Mouse (Mus musculus): ENCODE results near the gene Rrp7a. TPM values are rescaled to one million over a fixed set of nuclear protein-coding genes. Genes with fewer than 3 reads are reported as not detected.

The Rrp7a gene
- polyA plus RNA-seq, 1 experiment from 2014 or later: 72.4 TPM

DNA sequence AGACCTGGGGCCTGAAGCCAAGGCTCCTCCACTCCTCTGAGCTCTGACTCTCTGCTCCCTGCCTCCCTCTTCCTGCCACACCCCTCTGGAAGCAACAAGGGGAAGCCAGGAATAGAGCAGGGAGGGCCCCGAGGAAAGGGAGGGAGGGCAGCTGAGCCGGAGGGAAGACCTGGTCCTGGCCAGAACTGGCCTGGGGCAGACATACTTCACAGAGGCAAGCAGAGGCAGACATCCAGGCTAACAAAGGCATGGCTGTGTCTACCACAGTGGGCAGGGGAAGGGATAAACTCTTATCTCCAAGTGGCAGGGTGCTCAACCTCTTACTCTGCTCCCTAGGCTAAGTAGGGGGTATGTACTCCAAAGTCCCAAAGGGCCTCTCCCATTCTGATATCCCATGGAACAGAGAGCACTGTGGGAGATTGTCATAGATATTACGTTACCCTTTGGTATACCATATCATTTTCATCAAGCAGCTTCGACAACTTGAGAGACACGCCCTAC lies 42.4 kb upstream of the Rrp7a start:
- H3K36me3 ChIP-seq: peaks cover 26% of the 10 kb centered on the region
- H3K27me3 ChIP-seq: no peaks in the 10 kb centered on the region
- H3K4me2 ChIP-seq (replicated peaks): no peak overlapping the region
- H3K9ac ChIP-seq (replicated peaks): no peak overlapping the region
- no peak overlapping the region for H3K4me3 ChIP-seq (replicated peaks)
- no peak overlapping the region for H3K27ac ChIP-seq
- no peaks in the 10 kb centered on the region for H3K9me3 ChIP-seq
- 70% methylated on average over 5 of the region's 5 CpGs for WGBS
- H3K4me1 ChIP-seq (replicated peaks): peaks cover 7% of the 10 kb centered on the region
- no peak for ATAC-seq

DNA sequence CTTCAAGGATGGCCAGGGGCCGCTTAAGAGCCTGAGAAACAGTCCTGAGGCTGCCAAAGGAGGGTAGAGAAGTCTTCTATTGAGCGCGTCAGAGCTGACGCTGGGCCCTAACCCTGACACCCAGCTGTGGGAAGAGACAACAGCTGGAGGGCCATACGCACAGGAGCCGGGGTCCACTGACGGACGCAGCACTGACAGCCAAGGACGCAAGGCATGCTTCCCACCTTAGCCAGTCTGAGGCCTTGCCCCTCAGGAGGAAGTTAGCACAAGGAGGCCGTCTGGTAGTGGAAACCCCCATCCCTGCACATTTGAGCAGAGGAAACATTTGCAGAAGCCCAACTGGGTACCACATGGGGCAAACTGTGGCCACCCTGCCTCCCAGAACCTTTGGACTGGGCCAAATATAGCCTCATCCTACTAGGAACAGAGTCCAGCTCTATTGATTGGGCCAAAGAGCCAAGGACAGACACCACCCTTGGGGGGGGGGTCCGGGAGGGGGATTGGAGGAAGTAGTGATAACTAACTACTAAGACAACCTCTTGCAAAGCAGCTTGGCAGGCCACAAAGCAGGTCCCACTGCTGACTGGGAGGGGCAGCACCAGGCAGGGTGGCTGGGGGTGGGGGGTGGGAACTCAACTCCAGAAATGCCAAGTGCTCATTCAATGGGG lies 40.4 kb upstream of the Rrp7a start:
- no peak overlapping the region for H3K4me3 ChIP-seq (replicated peaks)
- H3K27me3 ChIP-seq: no peaks in the 10 kb centered on the region
- no peaks in the 10 kb centered on the region; the same call in 1 of the 2 replicates for H3K4me1 ChIP-seq (replicated peaks)
- ATAC-seq: no peak
- H3K4me2 ChIP-seq (replicated peaks): no peak overlapping the region
- H3K27ac ChIP-seq: no peak overlapping the region
- 90% methylated on average over 11 of the region's 11 CpGs for WGBS
- H3K9me3 ChIP-seq: no peaks in the 10 kb centered on the region
- H3K9ac ChIP-seq (replicated peaks): no peak overlapping the region
- peaks cover 47% of the 10 kb centered on the region for H3K36me3 ChIP-seq

DNA sequence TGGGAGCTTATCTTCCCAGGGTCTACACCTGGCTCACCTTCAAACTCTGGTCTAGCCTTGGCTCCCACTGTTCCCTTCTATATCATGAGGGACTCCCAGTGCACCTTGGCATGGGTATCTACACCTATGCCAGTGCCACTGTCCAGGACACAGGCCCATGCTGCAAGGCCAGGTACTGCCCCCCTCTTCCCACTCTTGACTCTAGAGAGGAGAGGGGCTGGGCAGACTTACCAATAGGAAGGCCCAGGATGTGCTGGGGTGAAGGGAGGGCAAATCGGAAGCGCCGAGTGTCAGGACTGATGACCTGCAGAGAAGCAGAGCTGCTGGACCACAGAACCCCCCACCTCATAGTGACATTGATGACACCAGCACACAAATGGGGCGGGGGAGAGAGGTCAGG lies 39.4 kb upstream of the Rrp7a start:
- ATAC-seq: no peak
- Histone ChIP-seq H3K9ac (replicated peaks) (no peak overlapping the region), H3K4me2 (replicated peaks) (no peak overlapping the region), H3K27me3 (no peaks in the 10 kb centered on the region), H3K36me3 (peaks cover 56% of the 10 kb centered on the region), H3K4me3 (replicated peaks) (no peak overlapping the region), H3K27ac (no peak overlapping the region), H3K9me3 (no peaks in the 10 kb centered on the region; the same call in 1 of the 2 replicates), H3K4me1 (replicated peaks) (no peaks in the 10 kb centered on the region; the same call in 1 of the 2 replicates)
- WGBS: 91% methylated on average over 4 of the region's 4 CpGs

DNA sequence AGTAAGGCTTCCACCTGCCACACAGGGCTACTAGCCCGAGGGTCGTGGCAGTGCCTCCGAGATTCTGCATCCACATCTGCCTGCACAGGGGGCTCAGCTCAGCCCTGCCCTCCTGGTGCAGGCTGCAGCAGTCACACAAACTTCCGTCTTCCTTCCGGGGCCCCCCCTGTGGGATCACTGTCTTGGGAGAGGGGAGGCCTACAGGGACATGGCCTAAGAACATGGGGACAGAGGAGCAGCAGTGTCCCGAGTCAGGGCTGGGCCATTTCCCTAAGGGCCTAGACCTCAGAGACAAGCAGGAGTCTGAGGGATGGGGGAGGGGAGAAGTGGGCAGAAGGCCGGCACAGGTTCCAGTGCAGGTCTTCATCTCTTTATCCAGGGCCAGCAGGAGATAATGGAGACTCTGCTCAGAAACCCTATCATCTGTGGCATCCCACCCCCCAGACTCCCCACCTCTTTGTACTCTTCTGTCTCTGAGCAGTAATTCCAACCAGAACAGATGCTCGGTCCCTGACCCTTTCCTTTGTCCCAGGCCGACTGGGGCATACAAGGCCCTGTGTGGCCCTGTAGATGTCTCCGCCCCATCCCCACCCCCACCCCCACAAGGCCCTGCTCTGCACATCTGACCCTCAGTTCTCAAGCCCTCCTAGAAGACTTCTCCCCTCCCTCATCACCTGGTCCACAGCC lies 38.6 kb upstream of the Rrp7a start:
- H3K4me3 ChIP-seq (replicated peaks): no peak overlapping the region
- H3K27me3 ChIP-seq: no peaks in the 10 kb centered on the region
- no peak for ATAC-seq
- H3K27ac ChIP-seq: no peak overlapping the region
- peaks cover 63% of the 10 kb centered on the region for H3K36me3 ChIP-seq
- H3K4me1 ChIP-seq (replicated peaks): no peaks in the 10 kb centered on the region; the same call in 1 of the 2 replicates
- no peak overlapping the region for H3K4me2 ChIP-seq (replicated peaks)
- H3K9me3 ChIP-seq: no peaks in the 10 kb centered on the region; the same call in 1 of the 2 replicates
- 28% methylated on average over 10 of the region's 10 CpGs for WGBS
- H3K9ac ChIP-seq (replicated peaks): no peak overlapping the region; the same call in 1 of the 2 replicates

DNA sequence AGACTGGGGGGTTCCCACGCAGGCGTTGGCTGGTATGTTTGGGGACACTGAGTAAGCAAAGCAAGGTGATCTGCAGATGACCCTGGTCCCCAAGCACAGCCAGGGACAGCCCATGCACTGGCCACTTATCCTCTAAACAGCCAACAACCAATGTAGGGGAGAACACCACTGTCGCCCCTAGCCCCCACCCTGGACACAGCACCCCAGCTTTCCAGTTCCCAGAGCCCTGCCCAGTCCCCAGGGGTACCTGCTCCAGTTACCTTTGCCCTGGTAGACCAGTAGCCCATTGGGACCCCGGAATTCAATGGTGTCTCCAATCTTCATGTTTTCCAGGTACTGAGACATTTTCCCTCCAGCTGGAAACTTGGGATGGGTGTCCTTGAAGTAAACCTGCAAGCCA lies 38.0 kb upstream of the Rrp7a start:
- no peak overlapping the region for H3K9ac ChIP-seq (replicated peaks)
- WGBS: 89% methylated on average over 4 of the region's 4 CpGs
- no peak for ATAC-seq
- H3K27ac ChIP-seq: no peak overlapping the region
- no peak overlapping the region for H3K4me2 ChIP-seq (replicated peaks)
- H3K4me1 ChIP-seq (replicated peaks): no peaks in the 10 kb centered on the region; the same call in 1 of the 2 replicates
- H3K4me3 ChIP-seq (replicated peaks): no peak overlapping the region
- no peaks in the 10 kb centered on the region for H3K27me3 ChIP-seq
- H3K9me3 ChIP-seq: no peaks in the 10 kb centered on the region; the same call in 1 of the 2 replicates
- H3K36me3 ChIP-seq: peaks cover 69% of the 10 kb centered on the region

DNA sequence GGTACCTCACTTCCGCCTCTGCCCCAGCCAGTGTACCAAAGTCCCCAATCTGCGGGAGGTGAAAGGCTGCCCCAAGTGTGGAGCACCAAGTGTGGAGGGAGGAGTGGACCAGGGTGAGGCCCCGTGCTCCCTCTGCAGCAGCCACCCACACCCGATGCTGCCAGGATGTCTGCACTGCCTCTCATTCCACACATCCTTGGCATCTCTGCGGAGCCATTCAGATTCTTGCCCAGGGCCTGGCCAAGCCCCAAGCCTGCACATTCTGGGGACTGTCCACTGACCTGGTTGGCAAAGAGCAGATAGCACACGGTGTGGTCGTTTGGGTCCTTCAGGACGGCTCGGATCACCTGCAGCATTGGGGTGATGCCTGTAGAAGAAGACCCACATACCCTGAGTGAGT lies 37.2 kb upstream of the Rrp7a start:
- no peak overlapping the region for H3K4me2 ChIP-seq (replicated peaks)
- H3K36me3 ChIP-seq: peaks cover 68% of the 10 kb centered on the region

DNA sequence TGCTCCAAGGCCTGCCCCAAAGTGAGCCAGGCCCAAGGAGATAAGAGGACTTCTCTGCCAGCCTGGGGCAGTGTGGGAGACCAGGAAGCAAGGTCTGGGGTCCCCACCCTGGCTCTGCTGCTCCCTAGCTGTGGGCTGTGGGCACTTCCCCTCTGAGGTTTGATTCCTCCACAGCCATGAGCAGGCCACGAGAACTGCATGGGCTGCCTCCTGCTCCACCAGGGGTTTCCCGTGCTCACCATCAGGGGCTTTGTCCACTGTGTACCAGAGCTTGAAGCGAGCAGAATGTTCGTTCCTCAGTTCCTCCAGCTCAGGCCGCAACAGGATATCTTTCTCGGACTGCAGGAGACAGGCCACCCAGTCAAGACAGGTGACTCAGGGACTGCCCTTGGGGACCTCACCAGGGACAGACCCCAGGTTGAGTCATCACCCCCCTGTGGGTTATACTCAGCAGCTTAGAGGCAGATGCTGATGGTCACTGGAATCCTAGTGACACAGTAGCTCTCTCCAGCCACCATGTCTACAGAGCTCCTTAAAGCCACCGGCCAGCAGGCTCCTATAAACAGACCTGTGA lies 36.1 kb upstream of the Rrp7a start:
- no peak overlapping the region for H3K9ac ChIP-seq (replicated peaks)
- no peak overlapping the region for H3K4me2 ChIP-seq (replicated peaks)
- no peaks in the 10 kb centered on the region; the same call in 1 of the 2 replicates for H3K4me1 ChIP-seq (replicated peaks)
- WGBS: 96% methylated on average over 7 of the region's 7 CpGs
- H3K27me3 ChIP-seq: no peaks in the 10 kb centered on the region
- H3K4me3 ChIP-seq (replicated peaks): no peak overlapping the region
- H3K36me3 ChIP-seq: peaks cover 72% of the 10 kb centered on the region
- H3K27ac ChIP-seq: no peak overlapping the region
- no peaks in the 10 kb centered on the region; the same call in 1 of the 2 replicates for H3K9me3 ChIP-seq
- no peak for ATAC-seq

More for the DNA sequence above, 37.2 kb upstream of the Rrp7a start:
- no peaks in the 10 kb centered on the region; the same call in 1 of the 2 replicates for H3K9me3 ChIP-seq
- WGBS: 95% methylated on average over 9 of the region's 9 CpGs
- no peak overlapping the region for H3K9ac ChIP-seq (replicated peaks)
- H3K27me3 ChIP-seq: no peaks in the 10 kb centered on the region
- no peak overlapping the region for H3K4me3 ChIP-seq (replicated peaks)
- H3K27ac ChIP-seq: no peak overlapping the region
- no peaks in the 10 kb centered on the region; the same call in 1 of the 2 replicates for H3K4me1 ChIP-seq (replicated peaks)
- no peak for ATAC-seq

DNA sequence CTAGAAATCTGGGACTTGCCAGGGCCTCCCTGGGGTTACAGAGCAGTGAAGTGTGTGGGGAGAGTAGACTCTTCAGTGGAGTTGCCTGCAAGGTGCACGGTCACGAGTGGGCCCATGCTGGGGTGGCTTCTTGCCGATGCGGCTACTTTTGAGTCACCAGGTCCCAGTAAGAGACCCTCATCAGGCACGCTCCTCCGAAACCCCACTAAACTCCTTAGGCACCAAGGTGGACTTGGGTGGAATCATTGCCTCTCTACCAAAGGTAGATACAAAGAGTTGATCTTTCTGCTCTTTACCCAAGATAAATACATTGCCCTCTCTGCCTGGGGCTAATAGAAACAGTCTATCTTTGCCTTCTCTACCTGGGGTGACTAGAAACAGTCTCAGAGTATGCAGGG lies 35.1 kb upstream of the Rrp7a start:
- Histone ChIP-seq H3K4me3 (replicated peaks) (no peak overlapping the region), H3K9me3 (no peaks in the 10 kb centered on the region; the same call in 1 of the 2 replicates), H3K9ac (replicated peaks) (no peak overlapping the region), H3K27me3 (no peaks in the 10 kb centered on the region), H3K27ac (no peak overlapping the region), H3K4me2 (replicated peaks) (no peak overlapping the region), H3K36me3 (peaks cover 74% of the 10 kb centered on the region), H3K4me1 (replicated peaks) (no peaks in the 10 kb centered on the region; the same call in 1 of the 2 replicates)
- WGBS: 96% methylated on average over 6 of the region's 6 CpGs
- no peak for ATAC-seq

DNA sequence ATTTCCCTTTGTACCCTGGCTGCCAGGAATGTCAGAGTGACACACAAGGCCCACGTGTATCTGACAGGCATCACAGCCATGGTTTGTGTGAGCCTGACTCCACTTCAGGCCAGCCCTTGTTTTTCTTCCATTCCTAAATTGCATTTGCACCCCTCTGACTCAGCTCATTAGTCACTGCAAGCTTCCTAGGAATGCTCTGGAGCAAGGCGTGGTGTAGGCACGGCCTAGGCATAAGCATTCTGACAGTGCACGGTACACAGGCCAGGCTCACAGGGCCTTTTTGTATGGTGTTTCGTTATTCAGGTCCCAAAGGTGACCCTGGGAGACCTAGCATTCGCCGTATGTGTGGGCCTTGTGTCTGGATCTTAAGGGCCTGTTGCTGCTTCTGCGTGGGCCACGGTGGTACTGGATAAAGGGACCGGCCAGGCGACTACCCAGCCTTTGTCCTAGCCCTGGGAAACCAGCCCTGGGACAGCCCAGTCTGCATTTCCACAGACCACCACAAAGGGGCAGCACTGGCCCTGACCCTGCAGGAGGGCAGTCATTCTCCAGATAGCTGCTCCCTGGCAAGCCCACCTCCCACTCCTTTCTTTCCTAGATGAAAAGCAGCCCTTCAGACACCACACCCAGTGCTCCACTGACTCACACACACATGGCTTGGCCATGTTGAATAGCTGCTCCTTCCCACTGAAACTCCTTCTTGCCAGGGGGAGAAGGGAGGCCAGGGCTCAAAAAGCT lies 34.5 kb upstream of the Rrp7a start:
- no peak for ATAC-seq

DNA sequence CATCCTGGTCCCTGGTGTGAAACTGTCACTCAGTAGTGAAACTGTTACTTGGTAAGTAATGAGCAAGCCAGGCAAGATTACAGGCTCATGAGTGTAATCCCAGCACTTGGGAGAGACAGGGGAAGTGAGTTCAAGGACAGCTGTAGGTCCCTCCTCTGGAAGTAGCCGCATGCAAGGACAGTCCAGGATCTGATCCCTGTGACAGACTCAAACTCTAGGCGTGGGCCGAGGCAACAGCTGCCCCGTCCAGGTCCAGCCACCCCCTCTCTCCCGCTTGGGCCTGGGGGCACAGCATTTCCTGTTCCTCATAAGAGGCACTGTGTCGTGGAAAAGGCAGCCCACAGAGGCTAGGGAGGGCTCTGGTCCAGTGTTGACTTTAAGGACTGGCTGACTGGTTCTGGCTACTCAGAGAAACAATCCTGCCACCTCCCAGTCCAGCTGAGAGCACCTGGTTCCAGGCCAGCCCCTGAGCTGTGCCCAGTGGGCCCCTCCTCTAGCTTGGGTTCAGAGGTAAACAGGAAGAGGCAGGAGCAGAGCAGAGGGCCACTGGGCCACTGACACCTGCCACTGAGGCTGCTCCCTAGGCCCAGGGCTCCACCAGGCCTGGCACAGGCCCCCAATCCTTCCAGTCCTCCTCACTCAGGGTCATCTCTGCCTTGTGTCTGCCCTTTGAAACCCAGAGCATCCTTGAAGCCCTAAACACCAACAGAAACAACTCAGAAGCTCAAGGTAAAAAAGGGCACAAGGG lies 33.2 kb upstream of the Rrp7a start:
- Histone ChIP-seq H3K36me3 (peaks cover 62% of the 10 kb centered on the region), H3K4me1 (replicated peaks) (no peaks in the 10 kb centered on the region), H3K9ac (replicated peaks) (no peak overlapping the region), H3K9me3 (no peaks in the 10 kb centered on the region; the same call in 1 of the 2 replicates), H3K4me3 (replicated peaks) (no peak overlapping the region), H3K27ac (no peak overlapping the region), H3K4me2 (replicated peaks) (no peak overlapping the region), H3K27me3 (no peaks in the 10 kb centered on the region)
- WGBS: 76% methylated on average over 6 of the region's 6 CpGs
- ATAC-seq: no peak

More for the DNA sequence above, 34.5 kb upstream of the Rrp7a start:
- Histone ChIP-seq H3K27ac (no peak overlapping the region), H3K4me1 (replicated peaks) (no peaks in the 10 kb centered on the region; the same call in 1 of the 2 replicates), H3K4me3 (replicated peaks) (no peak overlapping the region), H3K4me2 (replicated peaks) (no peak overlapping the region), H3K27me3 (no peaks in the 10 kb centered on the region), H3K36me3 (peaks cover 70% of the 10 kb centered on the region), H3K9me3 (no peaks in the 10 kb centered on the region; the same call in 1 of the 2 replicates), H3K9ac (replicated peaks) (no peak overlapping the region)
- 79% methylated on average over 11 of the region's 11 CpGs for WGBS

DNA sequence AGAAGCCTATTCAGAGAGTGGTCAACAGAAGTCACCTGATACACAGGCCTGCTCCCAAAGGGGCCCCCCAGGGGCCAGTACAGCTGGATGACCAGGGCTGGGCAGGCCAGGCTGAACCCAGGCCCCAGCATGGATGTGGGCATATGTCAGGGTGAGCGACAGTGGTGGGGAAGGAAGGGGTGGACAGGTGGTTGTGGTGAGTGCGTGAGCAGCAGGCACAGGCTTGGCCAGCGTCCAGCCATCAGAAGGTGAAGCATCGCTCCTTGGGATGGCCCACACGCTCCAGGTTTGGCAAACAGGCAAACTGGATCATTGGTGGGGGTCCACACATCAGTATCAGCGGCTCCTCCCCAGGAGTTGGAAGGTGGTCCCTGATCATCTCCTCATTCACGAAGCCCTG lies 31.7 kb upstream of the Rrp7a start:
- Histone ChIP-seq H3K4me2 (replicated peaks) (no peak overlapping the region), H3K9ac (replicated peaks) (no peak overlapping the region), H3K36me3 (peaks cover 51% of the 10 kb centered on the region), H3K27ac (no peak overlapping the region), H3K27me3 (no peaks in the 10 kb centered on the region), H3K9me3 (no peaks in the 10 kb centered on the region; the same call in 1 of the 2 replicates), H3K4me1 (replicated peaks) (peaks cover 5% of the 10 kb centered on the region), H3K4me3 (replicated peaks) (no peak overlapping the region)
- WGBS: 93% methylated on average over 7 of the region's 7 CpGs
- ATAC-seq: no peak
